Mouse (Mus musculus) heart, postnatal 0 days (tissue): ENCODE results near the gene Gtf2h3. TPM values are rescaled to one million over a fixed set of nuclear protein-coding genes. Genes with fewer than 3 reads are reported as not detected.

Experiments
- ATAC-seq: fragments of 200-750 bp; cut with Nextera tagmentation; 2 replicates; pipeline ENCODE4 v1.8.0; 2017; ENCODE audit warnings: low read depth, moderate number of reproducible peaks, moderate library complexity; ENCODE audit not compliant: insufficient read depth
- DNase-seq: peaks from one replicate; pipeline ENCODE4 v3.0.0-alpha.2; 2016; ENCODE audit warnings: low spot score
- H3K27ac ChIP-seq: fragments of 300-500 bp; sonication (generic); 2 replicates; pipeline ENCODE4 v1.5.1; 2014; ENCODE audit warnings: low read depth, mild to moderate bottlenecking
- H3K27me3 ChIP-seq: fragments of 300-500 bp; sonication (generic); 2 replicates; pipeline ENCODE4 v1.6.1; 2014; ENCODE audit warnings: low read length, mixed read lengths; ENCODE audit not compliant: control insufficient read depth, insufficient read depth
- H3K36me3 ChIP-seq: fragments of 300-500 bp; sonication (generic); replicated peaks from 2 replicates; pipeline ENCODE4 v1.6.1; 2014; ENCODE audit warnings: low read length, mixed read lengths; ENCODE audit not compliant: control insufficient read depth, insufficient read depth
- H3K4me1 ChIP-seq: fragments of 300-500 bp; sonication (generic); 2 replicates; pipeline ENCODE4 v1.6.1; 2014; ENCODE audit warnings: antibody characterized with exemption; ENCODE audit not compliant: control insufficient read depth, insufficient read depth
- H3K4me2 ChIP-seq: fragments of 300-500 bp; sonication (generic); 2 replicates; pipeline ENCODE4 v1.6.1; 2014; ENCODE audit warnings: low read depth, mild to moderate bottlenecking, low read length, moderate library complexity
- H3K4me3 ChIP-seq: fragments of 300-500 bp; sonication (generic); 2 replicates; pipeline ENCODE4 v1.5.1; 2014; ENCODE audit warnings: low read depth, low read length
- H3K9ac ChIP-seq: fragments of 300-500 bp; sonication (generic); replicated peaks from 2 replicates; pipeline ENCODE4 v1.6.1; 2014; ENCODE audit warnings: low read depth, low read length, mixed read lengths
- H3K9me3 ChIP-seq: fragments of 300-500 bp; sonication (generic); replicated peaks from 2 replicates; pipeline ENCODE4 v1.6.1; 2016; ENCODE audit warnings: low read length; ENCODE audit not compliant: control insufficient read depth
- CTCF ChIP-seq: IDR thresholded peaks from 2 replicates; pipeline ENCODE4 v1.5.1; 2016; ENCODE audit warnings: antibody characterized with exemption, control low read depth, low read depth
- EP300 ChIP-seq: IDR thresholded peaks from 2 replicates; pipeline ENCODE4 v1.6.1; 2016; ENCODE audit warnings: antibody characterized with exemption, low read depth
- WGBS: fragments of 180-500 bp; shearing (Covaris S2); extraction: QIAGEN DNeasy Blood & Tissue Kit; methylation state at CpG from one replicate; pipeline ENCODE4 v1.1.7; 2014; 5-methylcytosine and 5-hydroxymethylcytosine counted together
- polyA plus RNA-seq: library from polyadenylated mRNA; unstranded; fragments of >200 nt; fragmentation: Nextera tagmentation; extraction: Ambion mirVana; gene quantifications from 2 replicates; pipeline ENCODE4 v1.2.1, GENCODE M21; 2015
- total RNA-seq: library from RNA; depleted of rRNA; stranded (reverse); fragments of >200 nt; gene quantifications from 2 replicates; pipeline ENCODE4 v1.2.3, GENCODE M21; 2014; ENCODE audit warnings: low replicate concordance

Gene Gtf2h3
- total and polyA plus RNA-seq, 2 experiments from 2014 or later = 18.9 to 21.1 TPM

DNA sequence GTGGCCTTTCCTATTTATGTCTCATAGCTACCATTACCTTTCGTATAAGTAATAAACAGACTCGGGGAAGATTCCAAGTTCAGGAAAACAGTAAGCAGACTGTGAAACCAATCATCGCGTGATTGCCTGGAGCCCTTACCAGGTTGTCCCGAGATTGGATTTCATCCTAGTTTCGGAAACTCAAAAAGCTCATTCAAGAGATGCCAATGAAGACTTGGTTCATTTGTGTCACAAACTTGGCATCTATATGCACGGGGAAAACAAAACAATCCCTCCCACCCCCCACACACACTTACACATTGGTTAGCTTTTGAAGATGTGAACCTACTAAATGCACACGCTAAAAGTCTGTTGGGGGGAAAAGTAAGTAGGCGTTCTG, 26.9 kb upstream of the Gtf2h3 start:
- peak overlapping the region; percentile 74 for H3K9ac ChIP-seq
- no peak for TF ChIP-seq EP300
- TF ChIP-seq CTCF = no peak
- H3K27ac ChIP-seq = peak overlapping the region; percentile 88
- H3K27me3 ChIP-seq = no peaks in the 10 kb centered on the region
- peak overlapping the region; percentile 89 for H3K4me2 ChIP-seq
- H3K36me3 ChIP-seq = peaks cover 43% of the 10 kb centered on the region
- peaks cover 5% of the 10 kb centered on the region for H3K4me1 ChIP-seq
- H3K4me3 ChIP-seq = peak overlapping the region; percentile 93
- WGBS = 6% methylated on average over 9 of the region's 9 CpGs
- ATAC-seq (no peak), DNase-seq (no peak)
- no peaks in the 10 kb centered on the region for H3K9me3 ChIP-seq

DNA sequence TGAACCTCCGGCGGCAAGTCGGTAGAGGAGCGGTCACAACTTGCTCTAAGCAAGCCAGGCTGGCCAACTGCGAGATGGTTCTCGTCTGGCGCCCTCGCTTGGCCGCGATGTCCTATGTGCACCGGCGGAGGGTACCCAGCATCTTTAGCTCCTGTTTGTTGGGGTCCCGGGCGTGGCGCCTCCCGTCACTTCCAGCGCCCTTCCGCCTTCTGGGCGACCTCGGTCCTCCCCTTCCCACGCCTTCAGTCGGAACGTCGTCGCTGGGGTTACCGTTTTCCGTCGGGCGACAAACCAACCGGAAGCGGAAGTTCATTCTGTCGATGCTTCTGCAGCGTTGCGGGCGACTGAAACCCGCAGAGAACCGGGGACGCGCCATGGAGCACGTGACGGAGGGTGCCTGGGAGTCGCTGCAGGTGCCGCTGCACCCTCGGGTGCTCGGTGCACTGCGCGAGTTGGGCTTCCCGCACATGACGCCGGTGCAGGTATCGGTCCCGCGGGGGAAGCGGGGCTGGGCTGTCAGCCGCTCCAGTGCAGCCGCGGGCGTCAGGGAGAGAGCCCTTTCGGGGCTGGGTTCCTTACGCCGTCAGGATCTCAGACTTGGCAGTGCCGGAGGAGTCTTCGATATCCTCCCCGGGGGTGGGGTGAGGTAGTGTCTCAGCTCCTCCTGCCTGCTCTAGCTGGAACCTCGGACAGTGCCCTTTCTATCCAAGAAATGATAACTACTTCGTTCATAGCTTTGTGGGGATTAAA, 26.2 kb upstream of the Gtf2h3 start, which contains the start of gene Ddx55:
Gene Ddx55 (plus strand): TSS at position 307 of the 750 bp plus-strand sequence.
- under 1% methylated on average over 65 of the region's 66 CpGs for WGBS
- peak; percentile 91 for ATAC-seq
- H3K9ac ChIP-seq = peak within 1 kb of the TSS; percentile 74

DNA sequence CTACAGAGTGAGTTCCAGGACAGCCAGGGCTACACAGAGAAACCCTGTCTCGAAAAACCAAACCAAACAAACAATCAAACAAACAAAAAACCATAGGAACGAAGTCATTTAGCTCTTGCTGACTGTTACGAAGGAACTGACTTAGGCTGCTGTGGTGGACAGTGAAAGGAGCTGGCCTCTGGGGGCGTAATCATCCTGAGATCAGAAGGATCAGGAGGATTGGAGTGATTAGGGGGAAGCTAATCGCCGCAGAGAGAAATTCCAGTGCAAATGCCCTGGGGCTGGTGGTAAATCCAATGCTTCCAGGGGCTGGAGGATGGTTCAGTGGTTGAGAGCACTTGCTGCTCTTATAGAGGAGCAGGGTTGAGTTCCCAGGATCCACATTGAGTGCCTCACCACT, 25.3 kb upstream of the Gtf2h3 start:
- no peak for ATAC-seq
- H3K9ac ChIP-seq = no peak overlapping the region

More for the DNA sequence above, 26.2 kb upstream of the Gtf2h3 start, which contains the start of gene Ddx55:
- no peaks in the 10 kb centered on the region for H3K27me3 ChIP-seq
- peak within 1 kb of the TSS; percentile 88 for H3K27ac ChIP-seq
- peak; percentile 92 for DNase-seq
- peaks cover 5% of the 10 kb centered on the region for H3K4me1 ChIP-seq
- H3K36me3 ChIP-seq = peaks cover 40% of the 10 kb centered on the region
- TF ChIP-seq CTCF (no peak), EP300 (no peak)
- H3K4me2 ChIP-seq = peak within 1 kb of the TSS; percentile 89
- H3K9me3 ChIP-seq = no peaks in the 10 kb centered on the region
- peak within 1 kb of the TSS; percentile 93 for H3K4me3 ChIP-seq

DNA sequence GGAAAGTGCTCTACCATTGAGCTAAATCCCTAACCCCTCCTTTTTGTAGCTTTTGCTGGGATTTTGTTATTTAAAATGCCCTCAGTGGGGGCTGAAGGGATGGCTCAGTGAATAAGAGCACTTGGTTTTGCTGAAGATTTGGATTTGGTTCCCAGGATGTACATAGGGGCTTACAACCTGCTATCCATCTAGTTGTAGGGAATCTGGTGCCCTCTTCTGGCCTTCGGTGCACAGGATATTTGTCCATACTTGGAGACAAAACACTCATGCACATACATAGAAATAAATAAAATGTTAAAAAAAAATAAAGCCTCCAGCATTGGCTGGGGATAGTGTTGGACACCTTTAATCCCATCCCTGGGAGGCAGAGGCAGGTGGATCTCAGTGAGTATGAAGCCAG, 23.8 kb upstream of the Gtf2h3 start:
- Histone ChIP-seq H3K27ac (no peak overlapping the region), H3K9me3 (no peaks in the 10 kb centered on the region), H3K4me3 (no peak overlapping the region), H3K4me2 (no peak overlapping the region), H3K4me1 (peaks cover 5% of the 10 kb centered on the region), H3K9ac (no peak overlapping the region), H3K27me3 (no peaks in the 10 kb centered on the region), H3K36me3 (peaks cover 52% of the 10 kb centered on the region)
- DNase-seq = no peak
- peak; percentile 49 for TF ChIP-seq CTCF
- TF ChIP-seq EP300 = no peak
- no peak for ATAC-seq
- 77% methylated on average over 1 of the region's 1 CpGs for WGBS

More for the DNA sequence above, 25.3 kb upstream of the Gtf2h3 start:
- Histone ChIP-seq H3K27ac (no peak overlapping the region), H3K36me3 (peaks cover 40% of the 10 kb centered on the region), H3K4me1 (peaks cover 5% of the 10 kb centered on the region), H3K4me3 (no peak overlapping the region), H3K4me2 (0 out of 2 replicates have a peak overlapping the region, but pooled peaks have one; percentile 89), H3K27me3 (no peaks in the 10 kb centered on the region), H3K9me3 (no peaks in the 10 kb centered on the region)
- DNase-seq = no peak
- no peak for TF ChIP-seq CTCF
- no peak for TF ChIP-seq EP300
- WGBS = 73% methylated on average over 6 of the region's 6 CpGs

DNA sequence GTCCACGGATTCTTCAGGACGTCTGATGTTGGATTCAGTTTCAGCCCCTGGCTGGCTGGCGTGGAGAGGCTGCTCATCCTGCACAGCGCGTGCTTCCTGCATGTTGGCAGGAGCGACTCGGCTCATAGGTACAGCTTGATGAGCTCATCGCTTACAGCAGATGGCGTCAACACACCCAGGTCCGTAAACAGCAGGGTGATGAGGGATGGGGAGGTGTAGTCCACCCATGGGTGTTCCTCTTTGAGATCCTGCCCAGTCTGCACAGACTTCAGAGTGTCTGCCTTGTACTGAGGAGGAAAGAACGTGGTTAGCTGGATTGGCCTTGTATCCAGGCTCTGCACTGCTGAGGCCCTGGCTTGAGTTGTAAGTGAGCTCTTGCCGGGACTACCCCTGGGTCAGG, 7.9 kb upstream of the Gtf2h3 start:
- Histone ChIP-seq H3K4me3 (no peak overlapping the region), H3K36me3 (peaks cover 99% of the 10 kb centered on the region), H3K27ac (no peak overlapping the region), H3K27me3 (no peaks in the 10 kb centered on the region), H3K4me1 (no peaks in the 10 kb centered on the region), H3K9ac (no peak overlapping the region), H3K4me2 (no peak overlapping the region), H3K9me3 (no peaks in the 10 kb centered on the region)
- DNase-seq (no peak), ATAC-seq (no peak)
- no peak for TF ChIP-seq CTCF
- 78% methylated on average over 12 of the region's 12 CpGs for WGBS

DNA sequence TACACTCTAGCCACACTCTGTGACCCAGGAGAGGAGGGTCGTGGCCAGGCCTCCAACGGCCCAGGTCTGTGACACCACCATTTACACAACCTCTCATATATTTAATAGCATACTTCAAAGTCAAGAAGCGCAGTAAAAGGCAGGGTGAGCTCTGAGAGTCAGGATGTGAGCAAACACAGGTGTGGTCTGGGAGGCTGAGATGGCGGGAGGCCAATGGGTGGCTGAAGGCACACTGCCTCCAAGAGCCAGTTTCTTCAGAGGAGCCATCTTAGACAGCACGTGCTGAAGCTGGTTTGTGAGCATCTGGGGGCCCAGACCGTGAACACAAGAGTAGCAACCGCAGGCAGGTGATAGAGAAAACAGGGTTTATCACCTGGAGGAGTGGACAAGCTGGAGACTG, 3.5 kb upstream of the Gtf2h3 start:
- no peak for TF ChIP-seq EP300
- TF ChIP-seq CTCF = no peak
- no peak overlapping the region for H3K4me2 ChIP-seq
- H3K9me3 ChIP-seq = no peaks in the 10 kb centered on the region
- peaks cover 14% of the 10 kb centered on the region for H3K4me1 ChIP-seq
- H3K27me3 ChIP-seq = no peaks in the 10 kb centered on the region
- ATAC-seq (no peak), DNase-seq (no peak)
- no peak overlapping the region for H3K4me3 ChIP-seq
- peaks cover 70% of the 10 kb centered on the region for H3K36me3 ChIP-seq
- H3K9ac ChIP-seq = no peak overlapping the region
- 94% methylated on average over 7 of the region's 7 CpGs for WGBS
- H3K27ac ChIP-seq = no peak overlapping the region
